Mouse (Mus musculus): ENCODE measurements around the gene Rpain. TPM values are rescaled to one million over a fixed set of nuclear protein-coding genes. Genes with fewer than 3 reads are reported as not detected.

Gene Rpain
- polyA plus RNA-seq, 1 experiment from 2014 or later, result 65.7 TPM

DNA sequence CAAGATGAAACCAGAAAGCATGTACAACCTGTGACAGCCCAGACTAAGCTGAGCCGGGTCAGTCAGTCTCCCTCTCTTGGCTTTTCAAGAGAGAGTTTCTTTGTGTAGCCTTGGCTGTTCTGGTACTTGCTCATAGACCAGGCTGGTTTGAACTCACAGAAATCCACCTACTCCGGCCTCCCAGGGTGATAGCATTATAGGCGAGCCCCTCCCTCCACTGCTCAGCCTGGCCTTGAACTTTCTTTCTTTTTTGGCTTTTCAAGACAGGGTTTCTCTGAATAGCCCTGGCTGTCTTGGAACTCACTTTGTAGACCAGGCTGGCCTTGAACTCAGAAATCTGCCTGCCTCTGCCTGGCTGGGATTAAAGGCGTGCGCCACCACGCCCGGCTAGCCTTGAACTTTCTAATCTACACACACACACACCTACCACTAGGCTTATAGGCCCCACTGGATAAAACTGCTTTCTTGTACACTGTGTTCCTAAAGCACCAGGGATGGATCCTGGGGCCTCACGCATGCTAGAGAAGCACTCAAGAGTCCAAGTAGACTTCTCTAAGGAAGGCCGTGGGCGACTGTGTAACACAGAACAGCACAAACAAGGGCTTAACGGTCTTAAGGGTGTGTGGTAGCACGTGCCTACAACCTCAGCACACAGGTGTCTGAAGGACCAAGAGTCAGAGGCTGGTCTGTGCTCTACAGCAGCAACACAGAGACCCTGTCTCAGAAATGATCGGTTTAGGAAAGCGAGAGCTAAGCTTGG is 10.9 kb downstream of the Rpain start:
- ATAC-seq (ENCODE audit: low FRiP score), result no peak
- peaks cover 9% of the 10 kb centered on the region for H3K4me1 ChIP-seq (replicated peaks; ENCODE audit: control insufficient read depth, insufficient read depth, low read length)
- DNase-seq (ENCODE audit: low spot score), result no peak
- no peak overlapping the region for H3K9ac ChIP-seq
- WGBS, result 94% methylated on average over 14 of the region's 14 CpGs
- H3K4me3 ChIP-seq (replicated peaks; ENCODE audit: low read length), result no peak overlapping the region
- no peak overlapping the region for H3K27ac ChIP-seq
- no peaks in the 10 kb centered on the region for H3K27me3 ChIP-seq (ENCODE audit: control insufficient read depth, insufficient read depth, low read length)
- H3K9me3 ChIP-seq (ENCODE audit: control insufficient read depth, low read length), result no peaks in the 10 kb centered on the region
- H3K4me2 ChIP-seq (replicated peaks), result no peak overlapping the region; the same call in 1 of the 2 replicates
- peaks cover 74% of the 10 kb centered on the region for H3K36me3 ChIP-seq (replicated peaks; ENCODE audit: control insufficient read depth, insufficient read depth)

DNA sequence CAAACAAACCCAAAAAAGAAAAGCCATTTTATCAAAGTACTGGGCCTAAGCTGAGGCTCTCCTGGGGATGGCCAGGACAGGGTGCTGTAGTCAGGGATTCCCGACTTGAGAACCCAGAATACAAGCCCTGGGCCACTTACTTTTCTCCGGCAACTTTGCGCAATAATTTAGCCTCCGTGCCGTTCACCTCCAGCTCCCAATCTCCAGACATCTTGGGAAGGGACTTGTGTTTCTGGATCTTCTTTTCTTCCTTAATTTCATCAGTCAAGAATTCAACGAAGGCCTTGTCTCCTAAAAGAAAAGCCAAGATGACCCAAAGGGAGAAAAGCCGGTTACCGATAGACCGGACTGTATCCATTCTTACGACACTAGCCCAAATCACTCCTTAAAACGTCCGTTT is 12.0 kb downstream of the Rpain start:
- ATAC-seq (ENCODE audit: low FRiP score) (no peak), DNase-seq (ENCODE audit: low spot score) (no peak)
- H3K9me3 ChIP-seq (ENCODE audit: control insufficient read depth, low read length), result no peaks in the 10 kb centered on the region
- peaks cover 74% of the 10 kb centered on the region for H3K36me3 ChIP-seq (replicated peaks; ENCODE audit: control insufficient read depth, insufficient read depth)
- WGBS, result 8% methylated on average over 12 of the region's 12 CpGs
- H3K4me2 ChIP-seq (replicated peaks), result peak overlapping the region; percentile 79
- peak overlapping the region; percentile 99 for H3K4me3 ChIP-seq (replicated peaks; ENCODE audit: low read length)
- H3K27me3 ChIP-seq (ENCODE audit: control insufficient read depth, insufficient read depth, low read length), result no peaks in the 10 kb centered on the region
- H3K4me1 ChIP-seq (replicated peaks; ENCODE audit: control insufficient read depth, insufficient read depth, low read length), result peaks cover 9% of the 10 kb centered on the region
- peak overlapping the region; percentile 85 for H3K9ac ChIP-seq
- H3K27ac ChIP-seq, result no peak overlapping the region

DNA sequence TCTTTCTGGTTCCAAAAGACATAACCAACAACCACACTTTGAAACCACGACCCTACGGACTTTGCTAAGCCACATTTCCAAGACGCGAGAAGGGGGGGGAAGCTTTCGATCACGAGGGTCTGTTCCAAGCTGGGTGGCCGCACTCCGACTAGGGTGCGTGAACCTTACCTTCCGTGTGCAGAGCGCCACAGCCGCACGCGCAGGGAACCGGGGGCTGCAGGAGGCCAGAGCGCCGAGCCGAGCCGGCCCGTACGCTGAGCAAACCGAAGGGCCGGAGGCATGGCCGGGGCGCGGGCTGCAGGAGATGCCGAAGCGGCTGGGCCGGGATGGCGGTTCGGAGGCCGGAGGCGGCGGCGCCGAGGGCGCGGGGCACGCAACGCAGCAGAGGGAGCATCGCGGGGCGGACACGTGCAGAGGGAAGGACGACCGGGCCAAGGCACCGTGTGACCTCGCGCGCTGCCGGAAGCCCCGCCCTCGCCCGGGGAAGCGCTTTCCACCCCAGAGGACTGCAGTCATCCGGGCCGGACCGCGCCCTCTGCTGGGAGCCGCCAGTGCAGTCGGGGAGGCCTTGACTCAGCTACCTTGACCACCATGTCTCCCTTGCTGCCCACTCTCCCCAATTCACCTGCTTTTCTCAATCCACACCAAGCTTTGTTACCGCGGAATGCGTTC is 12.7 kb downstream of the Rpain start, which contains the start of gene C1qbp:
C1qbp (minus strand) TSS at position 470 of the 672 bp plus-strand sequence.
- H3K9me3 ChIP-seq (ENCODE audit: control insufficient read depth, low read length), result no peaks in the 10 kb centered on the region
- WGBS, result 1% methylated on average over 60 of the region's 64 CpGs
- DNase-seq (ENCODE audit: low spot score) (peak; percentile 91), ATAC-seq (ENCODE audit: low FRiP score) (peak; percentile 94)
- peak within 1 kb of the TSS; percentile 99 for H3K4me3 ChIP-seq (replicated peaks; ENCODE audit: low read length)
- H3K9ac ChIP-seq, result peak within 1 kb of the TSS; percentile 85
- peak within 1 kb of the TSS; percentile 12 for H3K27ac ChIP-seq
- no peaks in the 10 kb centered on the region for H3K27me3 ChIP-seq (ENCODE audit: control insufficient read depth, insufficient read depth, low read length)
- H3K4me2 ChIP-seq (replicated peaks), result peak within 1 kb of the TSS; percentile 79
- H3K4me1 ChIP-seq (replicated peaks; ENCODE audit: control insufficient read depth, insufficient read depth, low read length), result peaks cover 9% of the 10 kb centered on the region
- peaks cover 74% of the 10 kb centered on the region for H3K36me3 ChIP-seq (replicated peaks; ENCODE audit: control insufficient read depth, insufficient read depth)

DNA sequence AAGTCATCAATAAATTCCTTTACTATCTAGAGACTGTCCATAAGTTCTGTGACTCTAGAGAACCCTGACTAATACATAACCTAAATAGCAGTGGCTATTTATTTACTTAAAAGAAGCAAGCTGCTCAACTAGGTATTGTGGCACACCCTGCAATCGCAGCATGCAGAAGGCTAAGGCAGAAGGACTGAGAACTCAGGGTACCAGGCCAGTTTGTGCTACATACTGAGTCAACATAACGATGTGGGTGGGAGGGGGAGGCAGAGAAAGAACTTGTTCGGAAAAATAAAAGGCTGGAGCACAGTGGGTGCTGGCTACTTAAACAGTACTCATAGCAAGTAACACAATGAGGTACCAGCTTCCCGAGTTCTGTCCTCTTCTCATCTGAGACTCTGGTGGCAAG is 31.2 kb downstream of the Rpain start:
- no peaks in the 10 kb centered on the region for H3K9me3 ChIP-seq (ENCODE audit: control insufficient read depth, low read length)
- 88% methylated on average over 4 of the region's 4 CpGs for WGBS
- H3K27me3 ChIP-seq (ENCODE audit: control insufficient read depth, insufficient read depth, low read length), result no peaks in the 10 kb centered on the region
- peaks cover 48% of the 10 kb centered on the region for H3K36me3 ChIP-seq (replicated peaks; ENCODE audit: control insufficient read depth, insufficient read depth)
- ATAC-seq (ENCODE audit: low FRiP score), result no peak
- no peak overlapping the region for H3K4me3 ChIP-seq (replicated peaks; ENCODE audit: low read length)
- H3K4me1 ChIP-seq (replicated peaks; ENCODE audit: control insufficient read depth, insufficient read depth, low read length), result peaks cover 18% of the 10 kb centered on the region
- H3K4me2 ChIP-seq (replicated peaks), result no peak overlapping the region
- no peak for DNase-seq (ENCODE audit: low spot score)
- no peak overlapping the region for H3K9ac ChIP-seq
- no peak overlapping the region for H3K27ac ChIP-seq

DNA sequence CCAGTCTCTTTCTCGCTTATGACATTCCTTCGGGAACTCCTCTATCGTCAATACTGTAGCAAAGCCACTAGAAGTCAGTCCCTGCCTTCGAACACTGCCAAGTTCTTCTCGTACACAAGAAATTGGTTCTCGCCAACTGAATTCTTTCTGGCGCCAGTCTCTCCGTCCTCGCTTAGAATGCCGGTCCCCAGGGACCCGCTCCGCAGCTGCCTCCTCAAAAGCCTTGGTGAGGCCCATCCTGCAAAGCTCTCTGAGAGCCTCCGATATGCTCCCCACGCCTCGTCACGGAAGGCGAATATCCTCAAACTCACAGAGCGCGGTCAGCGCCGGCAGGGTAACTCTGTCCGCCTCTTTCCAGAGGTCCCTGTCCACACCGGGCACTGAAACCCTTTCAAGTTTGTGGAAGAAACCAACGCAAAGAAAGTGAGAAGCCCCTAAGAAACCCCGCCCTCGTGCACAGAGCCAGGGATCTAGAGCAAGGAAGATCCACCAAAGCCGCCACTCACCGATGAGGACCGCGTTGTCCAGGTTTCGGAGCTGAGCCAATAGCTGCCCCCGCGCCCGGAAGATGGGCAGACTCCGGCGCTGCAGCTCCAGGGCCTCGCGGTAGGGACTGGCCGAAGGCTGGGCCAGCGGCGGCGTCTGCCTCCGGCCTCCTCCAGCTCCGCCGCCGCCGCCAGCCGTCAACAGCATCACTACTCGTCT is 33.8 kb downstream of the Rpain start:
- Histone ChIP-seq H3K36me3 (replicated peaks; ENCODE audit: control insufficient read depth, insufficient read depth) (peaks cover 39% of the 10 kb centered on the region), H3K4me3 (replicated peaks; ENCODE audit: low read length) (peak overlapping the region; percentile 75), H3K9me3 (ENCODE audit: control insufficient read depth, low read length) (no peaks in the 10 kb centered on the region), H3K4me2 (replicated peaks) (peak overlapping the region; percentile 91), H3K9ac (peak overlapping the region; percentile 72), H3K27ac (peak overlapping the region; percentile 33), H3K27me3 (ENCODE audit: control insufficient read depth, insufficient read depth, low read length) (no peaks in the 10 kb centered on the region), H3K4me1 (replicated peaks; ENCODE audit: control insufficient read depth, insufficient read depth, low read length) (peaks cover 18% of the 10 kb centered on the region)
- DNase-seq (ENCODE audit: low spot score) (peak; percentile 32), ATAC-seq (ENCODE audit: low FRiP score) (peak; percentile 82)
- WGBS, result under 1% methylated on average over 46 of the region's 49 CpGs

DNA sequence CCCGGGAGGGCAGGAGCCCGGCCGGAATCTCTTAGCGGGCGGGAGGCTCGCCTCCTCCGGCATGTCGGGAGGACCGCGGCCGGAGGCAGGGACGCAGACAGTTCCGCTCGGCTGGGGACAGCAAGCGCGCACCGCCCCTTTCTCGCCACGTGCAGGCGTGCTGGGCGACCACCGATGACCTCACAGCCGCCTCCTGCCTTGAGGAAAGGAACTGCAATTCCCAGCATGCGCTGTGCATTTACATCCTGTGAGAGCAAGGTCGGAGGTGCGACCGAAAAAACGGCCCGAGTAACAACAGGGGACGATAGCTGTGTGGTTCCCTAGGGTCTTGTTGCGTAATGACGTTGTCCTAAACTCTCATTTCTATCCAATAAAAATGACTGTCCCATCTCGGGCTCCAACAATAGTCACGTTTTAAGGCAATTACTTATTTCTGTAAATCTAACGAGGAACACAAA is 34.3 kb downstream of the Rpain start, which contains the start of gene Dhx33:
Dhx33 (minus strand) TSS at position 122 of the 458 bp plus-strand sequence.
- Histone ChIP-seq H3K27me3 (ENCODE audit: control insufficient read depth, insufficient read depth, low read length) (no peaks in the 10 kb centered on the region), H3K4me3 (replicated peaks; ENCODE audit: low read length) (peak within 1 kb of the TSS; percentile 75), H3K9me3 (ENCODE audit: control insufficient read depth, low read length) (no peaks in the 10 kb centered on the region), H3K4me1 (replicated peaks; ENCODE audit: control insufficient read depth, insufficient read depth, low read length) (peaks cover 18% of the 10 kb centered on the region), H3K4me2 (replicated peaks) (peak within 1 kb of the TSS; percentile 91), H3K36me3 (replicated peaks; ENCODE audit: control insufficient read depth, insufficient read depth) (peaks cover 38% of the 10 kb centered on the region), H3K9ac (peak within 1 kb of the TSS; percentile 72), H3K27ac (peak within 1 kb of the TSS; percentile 60)
- peak; percentile 98 for DNase-seq (ENCODE audit: low spot score)
- ATAC-seq (ENCODE audit: low FRiP score), result peak; percentile 99
- 0% methylated on average over 35 of the region's 35 CpGs for WGBS

DNA sequence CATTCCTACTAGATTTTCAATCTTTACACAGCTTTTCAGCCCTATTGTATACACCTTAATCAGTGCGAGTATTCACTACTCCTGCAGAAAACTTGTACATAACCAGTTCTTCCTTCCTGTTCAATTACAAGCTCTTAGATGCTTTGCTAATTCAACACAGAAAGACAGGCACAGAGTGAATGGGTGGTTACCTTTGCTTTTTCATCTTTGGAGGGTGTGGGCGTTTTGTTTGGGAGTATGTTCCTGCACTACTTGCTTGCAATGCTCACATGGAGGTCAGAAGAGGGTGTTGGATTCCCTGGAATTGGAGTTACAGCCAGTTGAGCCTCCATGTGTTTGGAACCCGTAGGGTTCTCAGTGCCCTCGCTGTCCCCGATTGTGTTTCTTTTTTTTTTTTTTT is 35.0 kb downstream of the Rpain start:
- Histone ChIP-seq H3K4me1 (replicated peaks; ENCODE audit: control insufficient read depth, insufficient read depth, low read length) (peaks cover 18% of the 10 kb centered on the region), H3K36me3 (replicated peaks; ENCODE audit: control insufficient read depth, insufficient read depth) (peaks cover 38% of the 10 kb centered on the region), H3K27ac (peak overlapping the region; percentile 60; the same call in 1 of the 2 replicates), H3K4me3 (replicated peaks; ENCODE audit: low read length) (peak overlapping the region; percentile 75), H3K27me3 (ENCODE audit: control insufficient read depth, insufficient read depth, low read length) (no peaks in the 10 kb centered on the region), H3K9ac (peak overlapping the region; percentile 49), H3K4me2 (replicated peaks) (peak overlapping the region; percentile 56), H3K9me3 (ENCODE audit: control insufficient read depth, low read length) (no peaks in the 10 kb centered on the region)
- DNase-seq (ENCODE audit: low spot score), result no peak
- WGBS, result 54% methylated on average over 5 of the region's 5 CpGs
- ATAC-seq (ENCODE audit: low FRiP score), result no peak

DNA sequence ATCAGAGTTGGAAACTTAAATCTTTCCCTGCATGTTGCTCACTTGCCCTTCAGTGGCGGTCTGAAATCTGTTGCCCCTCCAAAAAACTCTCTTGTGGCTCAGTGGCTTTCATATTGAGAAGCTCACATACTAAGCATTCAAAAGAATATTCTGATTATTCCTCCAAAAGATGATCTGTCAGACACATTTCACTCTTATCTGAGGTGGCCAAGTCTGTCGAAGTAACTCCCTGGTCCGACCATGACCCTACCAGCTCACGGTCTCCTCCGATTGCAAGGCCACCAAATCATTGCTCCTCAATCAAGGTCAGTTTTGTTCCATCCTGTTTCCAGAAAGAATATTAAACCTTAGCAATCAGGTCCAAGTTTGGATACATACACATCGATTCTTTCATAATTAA is 37.0 kb downstream of the Rpain start:
- WGBS, result 95% methylated on average over 6 of the region's 6 CpGs
- no peak for ATAC-seq (ENCODE audit: low FRiP score)

DNA sequence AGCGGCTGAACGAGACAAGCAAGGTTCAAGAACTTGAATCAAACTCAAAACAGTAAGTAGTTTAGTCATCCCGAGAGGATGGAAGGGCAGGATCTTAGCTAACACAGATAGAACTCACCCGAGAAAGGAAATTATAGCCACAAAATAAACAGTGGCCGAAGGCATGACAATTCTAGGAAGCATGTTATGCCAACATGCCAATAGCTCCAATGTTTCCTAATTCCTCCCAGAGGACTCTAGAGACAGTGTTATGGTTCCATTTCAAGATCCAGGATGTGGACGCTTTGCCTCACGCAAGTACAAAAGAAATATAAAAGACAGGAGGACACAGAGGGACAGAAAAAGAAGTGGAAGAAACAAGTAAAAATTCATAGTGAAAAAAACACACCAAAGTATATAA is 37.8 kb downstream of the Rpain start:
- peaks cover 10% of the 10 kb centered on the region for H3K4me1 ChIP-seq (replicated peaks; ENCODE audit: control insufficient read depth, insufficient read depth, low read length)
- no peak overlapping the region for H3K9ac ChIP-seq
- WGBS, result 95% methylated on average over 7 of the region's 7 CpGs
- no peak for DNase-seq (ENCODE audit: low spot score)
- no peak overlapping the region for H3K4me2 ChIP-seq (replicated peaks)
- no peaks in the 10 kb centered on the region for H3K27me3 ChIP-seq (ENCODE audit: control insufficient read depth, insufficient read depth, low read length)
- no peaks in the 10 kb centered on the region for H3K9me3 ChIP-seq (ENCODE audit: control insufficient read depth, low read length)
- H3K4me3 ChIP-seq (replicated peaks; ENCODE audit: low read length), result no peak overlapping the region
- ATAC-seq (ENCODE audit: low FRiP score), result no peak
- no peak overlapping the region for H3K27ac ChIP-seq
- peaks cover 56% of the 10 kb centered on the region for H3K36me3 ChIP-seq (replicated peaks; ENCODE audit: control insufficient read depth, insufficient read depth)

More for the DNA sequence above, 37.0 kb downstream of the Rpain start:
- Histone ChIP-seq H3K4me1 (replicated peaks; ENCODE audit: control insufficient read depth, insufficient read depth, low read length) (peaks cover 18% of the 10 kb centered on the region), H3K9ac (no peak overlapping the region), H3K36me3 (replicated peaks; ENCODE audit: control insufficient read depth, insufficient read depth) (peaks cover 48% of the 10 kb centered on the region), H3K4me2 (replicated peaks) (no peak overlapping the region), H3K27me3 (ENCODE audit: control insufficient read depth, insufficient read depth, low read length) (no peaks in the 10 kb centered on the region), H3K9me3 (ENCODE audit: control insufficient read depth, low read length) (no peaks in the 10 kb centered on the region), H3K27ac (no peak overlapping the region), H3K4me3 (replicated peaks; ENCODE audit: low read length) (no peak overlapping the region)
- DNase-seq (ENCODE audit: low spot score), result no peak
